Mouse (Mus musculus) mature B cell (primary cell): ENCODE data around the gene Ccdc102a.
"Not testable (repeated sequence)": the region's sequence is repeated elsewhere in the genome, so short reads cannot be mapped to it uniquely, and the experiment has no call there.

Source experiments
- in situ Hi-C: fragments of 300-500 bp; cut with MboI; formaldehyde crosslinking; loops from 2 replicates; pipeline ENCODE4 v1.14.3; 2019

Ccdc102a gene

DNA sequence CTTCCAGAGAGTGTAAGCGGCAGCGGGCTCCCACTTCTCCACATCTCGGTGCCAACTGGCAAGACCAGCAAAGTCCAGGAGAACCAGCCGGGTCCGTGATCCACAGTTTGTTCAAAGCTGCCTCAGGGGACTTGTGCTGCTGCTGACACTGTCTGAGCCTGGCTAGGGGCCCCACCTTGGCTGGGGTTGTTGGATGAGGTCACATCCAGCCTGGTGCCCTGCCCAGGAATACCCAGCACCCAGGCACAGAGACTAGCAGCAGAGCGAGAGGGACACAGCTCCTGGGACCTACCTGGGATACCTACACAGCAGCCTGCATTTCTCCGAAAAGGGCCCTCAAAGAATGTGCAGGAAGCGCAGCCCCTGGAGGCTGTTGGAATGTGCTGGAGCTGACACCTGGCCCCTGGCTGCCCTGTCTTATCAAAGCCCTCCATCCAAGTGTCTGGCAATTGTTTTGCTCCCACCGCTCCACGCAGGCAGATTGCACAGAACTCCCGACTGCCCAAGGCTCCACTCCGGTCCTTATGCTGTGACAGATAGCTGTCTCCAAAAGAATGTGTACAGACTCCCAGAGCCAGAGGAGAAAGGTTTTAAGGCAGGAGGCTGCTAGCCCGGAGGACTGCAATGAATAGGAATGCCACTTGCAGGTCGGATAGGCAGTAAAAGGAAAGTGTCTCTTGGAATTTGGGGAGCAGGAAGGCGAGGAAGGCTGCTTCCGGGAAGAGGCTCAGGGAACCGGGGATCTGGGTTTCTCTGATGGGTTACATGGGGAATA is 42.6 kb downstream of the Ccdc102a start:
- in situ Hi-C loops: no loop called here

DNA sequence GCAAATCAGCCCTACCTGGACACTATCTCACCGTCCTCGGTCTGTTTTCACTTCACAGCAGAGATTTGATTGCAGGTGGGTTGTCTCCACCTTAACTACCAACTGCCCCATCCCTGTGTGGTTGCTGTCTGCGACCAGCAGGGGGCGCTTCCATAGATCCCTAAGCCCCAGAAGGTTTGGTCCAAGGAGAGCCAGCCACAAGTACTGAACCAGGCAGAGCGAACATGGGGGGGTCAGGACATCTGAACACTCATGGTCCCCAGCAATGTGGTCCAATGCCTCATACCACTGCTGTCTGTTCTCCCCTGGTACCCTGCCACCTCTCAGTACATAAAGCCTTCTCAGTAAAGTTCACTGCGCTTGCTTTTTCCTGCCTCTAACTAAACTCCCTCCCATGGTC is 43.5 kb downstream of the Ccdc102a start:
- in situ Hi-C loops: no loop called here

DNA sequence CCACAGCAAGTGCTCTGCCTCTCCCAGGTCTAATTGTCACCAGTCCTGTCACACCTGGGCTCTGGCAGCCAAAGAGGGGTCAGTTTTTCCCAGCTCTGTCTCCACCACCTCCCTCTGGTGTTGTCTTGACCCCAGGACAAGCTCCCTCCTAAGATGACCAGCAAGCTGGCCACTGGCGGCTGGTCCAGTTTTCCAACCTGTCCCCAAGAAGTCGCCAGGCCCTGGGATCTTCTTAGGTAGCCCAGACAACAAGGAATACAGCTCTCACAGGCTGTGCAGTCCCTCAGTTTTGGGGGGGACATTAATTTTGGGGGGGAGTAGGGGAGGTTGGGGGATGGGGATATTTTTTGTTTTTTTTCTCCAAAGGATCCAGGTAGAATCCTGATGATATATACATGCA is 45.3 kb downstream of the Ccdc102a start:
- in situ Hi-C loops: no loop called here

DNA sequence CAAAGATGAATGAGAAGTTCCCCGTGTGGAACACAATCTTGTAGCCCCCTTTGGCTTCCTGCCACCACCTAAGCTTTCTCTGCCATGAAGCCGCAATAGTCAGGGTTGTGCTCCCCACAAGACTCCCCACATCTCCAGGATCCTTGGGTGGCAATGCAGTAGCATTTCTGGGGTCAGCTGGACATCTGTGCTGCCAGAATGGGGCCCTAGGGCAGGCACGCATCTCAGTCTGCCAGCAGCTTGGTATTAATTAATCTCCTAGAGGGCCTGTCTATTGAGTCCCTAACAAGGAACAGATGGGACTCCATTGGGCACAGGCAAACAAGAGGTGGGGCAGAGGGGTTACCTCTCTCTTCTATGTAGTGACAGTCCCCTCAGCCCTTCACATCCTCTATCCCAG is 45.7 kb downstream of the Ccdc102a start:
- in situ Hi-C loops: no loop called here

DNA sequence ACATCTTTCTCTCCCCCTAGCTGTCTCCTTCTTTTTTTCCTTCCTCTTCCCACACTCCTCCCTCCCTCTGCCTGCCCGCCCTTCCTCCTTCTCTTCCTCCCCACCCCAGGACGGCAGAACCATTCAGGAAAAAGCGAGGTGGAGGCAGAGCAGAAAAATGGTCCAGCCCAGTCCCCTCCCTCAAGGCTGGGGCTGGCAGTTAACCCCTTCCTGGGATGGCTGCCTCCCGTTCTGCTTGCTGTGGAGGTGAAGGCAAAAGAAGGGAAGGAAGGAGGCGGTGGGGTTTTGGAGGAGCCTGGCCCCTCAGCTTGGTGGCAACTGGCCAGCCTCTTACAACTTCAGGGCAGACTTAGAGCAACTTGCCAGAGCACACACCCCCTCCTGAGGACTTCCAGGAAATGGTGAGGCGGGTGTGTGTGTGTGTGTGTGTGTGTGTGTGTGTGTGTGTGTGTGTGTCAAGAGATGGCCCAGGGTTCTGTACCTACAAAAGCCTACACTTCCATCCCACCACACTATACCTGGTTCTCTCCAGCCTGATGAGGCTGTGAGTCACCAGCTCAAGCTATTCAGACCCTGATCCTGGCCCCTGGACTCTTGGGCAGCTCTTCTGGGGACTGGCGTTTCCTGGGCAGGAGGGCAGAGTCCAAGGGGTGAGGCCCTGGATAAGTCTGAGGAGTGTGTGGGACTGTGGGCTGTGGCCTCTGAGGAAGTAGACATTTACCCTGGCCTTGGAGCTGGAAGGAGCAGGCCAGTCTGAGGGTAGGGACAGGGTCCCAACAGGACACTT is 46.6 kb downstream of the Ccdc102a start:
- in situ Hi-C loops: no loop called here

DNA sequence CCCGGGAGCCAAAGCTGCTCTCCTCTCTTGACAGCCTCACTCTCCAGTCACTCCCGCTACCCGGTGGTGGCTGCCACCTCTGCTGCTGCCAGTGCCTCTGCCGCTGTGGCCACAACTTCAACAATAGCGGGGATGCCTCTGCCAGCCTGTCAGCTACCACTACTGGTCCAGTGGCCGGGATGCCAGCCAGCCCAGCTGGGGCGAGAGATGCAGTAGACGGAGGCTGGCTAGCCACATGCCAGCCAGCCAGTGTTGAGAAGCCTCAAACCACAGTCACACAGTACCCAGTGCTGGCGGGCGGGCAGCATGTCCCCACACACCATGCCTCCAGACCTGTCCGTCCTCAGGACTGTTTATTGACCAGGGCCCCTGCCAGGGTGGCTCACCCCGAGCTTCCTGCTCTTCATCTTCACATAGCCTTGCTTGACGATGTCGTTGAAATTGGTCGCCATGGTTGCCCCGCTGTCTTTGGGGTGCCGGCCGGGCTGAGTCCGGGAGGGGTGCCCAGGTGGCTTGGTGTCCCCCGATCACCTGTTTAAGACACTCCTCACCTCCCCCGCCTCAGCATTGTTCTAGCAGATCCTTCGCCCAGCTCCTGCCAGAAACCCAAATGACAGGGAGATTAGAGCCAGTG is 47.3 kb downstream of the Ccdc102a start:
- in situ Hi-C loops: no loop called here

DNA sequence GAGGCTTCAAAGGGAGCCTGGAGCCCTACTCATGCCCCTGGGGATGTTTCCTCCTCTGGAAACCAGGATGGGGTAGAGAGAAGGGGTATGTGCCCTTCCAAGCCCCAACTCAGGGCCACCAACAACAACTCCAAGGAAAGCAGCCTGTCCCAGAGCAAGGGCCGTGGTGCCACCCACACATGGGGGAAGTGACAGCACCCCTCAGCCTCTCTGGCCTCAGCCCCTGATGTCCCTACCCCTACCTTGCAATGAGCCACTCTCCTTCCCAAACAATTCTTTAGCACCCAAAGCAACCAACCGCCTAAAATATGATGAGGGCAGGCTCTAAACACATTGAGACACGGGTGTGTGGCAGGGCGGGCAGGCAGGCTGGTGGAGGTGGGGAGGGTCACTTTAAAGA is 47.9 kb downstream of the Ccdc102a start:
- in situ Hi-C loops: no loop called here

DNA sequence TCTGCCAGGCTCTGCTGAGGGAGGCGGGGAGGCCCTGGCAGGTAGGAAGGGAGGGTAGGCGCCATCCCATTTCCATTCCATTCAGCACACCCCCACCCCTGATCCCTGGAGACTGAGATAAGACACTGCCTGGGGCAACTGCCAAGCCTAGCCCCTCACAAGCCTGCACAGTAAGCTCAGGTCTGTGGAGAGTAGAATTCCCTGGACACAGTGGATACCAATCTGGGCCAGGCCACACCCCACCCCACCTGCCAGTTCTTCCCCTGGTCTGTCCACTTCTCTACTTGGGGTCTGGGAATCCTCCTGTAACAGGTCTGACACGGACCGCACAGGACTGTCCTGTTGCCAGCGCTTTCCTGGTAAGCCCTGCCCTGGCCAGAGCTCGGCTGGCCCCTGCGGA is 48.8 kb downstream of the Ccdc102a start:
- in situ Hi-C loops: no loop called here

DNA sequence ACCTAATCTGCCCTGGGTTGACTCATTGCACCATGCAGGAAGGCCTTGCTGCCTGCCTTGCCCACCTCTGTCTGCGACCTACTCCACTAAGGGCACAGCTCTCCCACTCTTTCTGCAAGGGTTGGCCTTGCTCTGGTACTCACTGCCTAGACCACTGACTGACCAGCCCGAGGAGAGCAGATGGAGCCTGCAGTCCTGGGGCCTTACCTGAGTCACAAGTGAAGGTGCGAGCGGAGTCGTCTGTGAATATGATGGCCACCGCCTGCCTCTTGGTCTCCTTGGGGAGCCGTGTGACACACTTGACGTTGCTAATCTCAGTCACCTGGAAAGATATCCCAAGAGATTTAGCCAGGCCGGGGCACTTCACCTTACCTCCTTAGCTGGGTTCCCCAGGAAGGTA is 51.0 kb downstream of the Ccdc102a start:
- in situ Hi-C loops: no loop called here

DNA sequence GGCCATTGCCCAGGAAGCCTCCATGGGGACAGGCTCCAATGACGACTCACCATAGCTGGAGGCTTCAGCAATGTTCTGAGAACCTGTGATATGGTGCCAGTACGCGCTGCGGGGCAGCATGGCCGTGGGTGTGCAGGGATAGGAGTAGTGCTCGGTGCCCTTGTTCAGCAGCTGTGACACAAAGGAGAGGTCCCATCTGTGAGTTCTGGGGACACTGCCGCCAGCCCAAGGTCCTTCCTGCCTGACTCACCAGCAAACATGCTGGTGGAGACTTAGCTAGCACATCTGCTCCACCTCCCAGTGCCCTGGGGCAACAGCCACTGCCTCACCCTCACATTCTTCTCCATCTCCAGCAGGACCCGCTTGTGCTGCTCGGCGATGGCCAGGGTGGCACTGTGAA is 52.6 kb downstream of the Ccdc102a start:
- in situ Hi-C loops: no loop called here

DNA sequence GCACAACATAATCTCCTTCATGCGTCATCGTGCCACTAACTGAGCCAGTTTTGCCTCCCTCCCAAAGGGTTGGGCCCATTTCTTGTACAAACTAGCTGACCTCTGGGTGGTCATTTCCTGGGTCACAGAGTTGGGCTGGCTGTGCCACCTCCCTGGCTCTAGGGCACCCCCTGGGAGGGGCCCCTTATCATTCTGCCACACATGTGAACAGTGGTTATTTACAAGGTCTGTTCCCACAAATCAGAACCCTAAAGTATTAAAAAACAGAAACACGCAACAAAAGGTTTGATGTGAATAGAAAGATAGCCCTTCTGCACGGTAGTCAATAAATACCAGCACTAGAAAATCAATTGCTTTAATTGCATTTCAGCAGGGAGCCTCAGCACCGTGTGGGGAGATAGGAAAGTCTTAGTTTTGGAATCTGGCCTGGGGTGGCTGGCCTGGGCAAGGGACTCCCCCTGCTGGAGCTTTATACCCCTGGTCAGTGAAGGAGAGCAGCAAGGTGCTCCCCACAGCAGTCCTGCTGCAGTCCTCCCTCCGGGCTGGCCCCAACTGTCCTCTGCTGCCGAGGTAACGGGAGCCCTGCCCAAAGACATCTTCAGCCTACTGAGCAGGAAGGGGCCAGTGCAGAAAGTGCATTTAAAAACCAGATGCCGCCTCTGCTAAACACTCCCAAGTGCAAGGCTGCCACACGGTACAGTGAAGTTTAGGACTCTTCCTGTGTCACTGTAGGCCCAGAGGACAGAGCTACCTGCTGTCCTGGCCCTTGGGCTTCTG is 53.8 kb downstream of the Ccdc102a start:
- in situ Hi-C loops: no loop called here

DNA sequence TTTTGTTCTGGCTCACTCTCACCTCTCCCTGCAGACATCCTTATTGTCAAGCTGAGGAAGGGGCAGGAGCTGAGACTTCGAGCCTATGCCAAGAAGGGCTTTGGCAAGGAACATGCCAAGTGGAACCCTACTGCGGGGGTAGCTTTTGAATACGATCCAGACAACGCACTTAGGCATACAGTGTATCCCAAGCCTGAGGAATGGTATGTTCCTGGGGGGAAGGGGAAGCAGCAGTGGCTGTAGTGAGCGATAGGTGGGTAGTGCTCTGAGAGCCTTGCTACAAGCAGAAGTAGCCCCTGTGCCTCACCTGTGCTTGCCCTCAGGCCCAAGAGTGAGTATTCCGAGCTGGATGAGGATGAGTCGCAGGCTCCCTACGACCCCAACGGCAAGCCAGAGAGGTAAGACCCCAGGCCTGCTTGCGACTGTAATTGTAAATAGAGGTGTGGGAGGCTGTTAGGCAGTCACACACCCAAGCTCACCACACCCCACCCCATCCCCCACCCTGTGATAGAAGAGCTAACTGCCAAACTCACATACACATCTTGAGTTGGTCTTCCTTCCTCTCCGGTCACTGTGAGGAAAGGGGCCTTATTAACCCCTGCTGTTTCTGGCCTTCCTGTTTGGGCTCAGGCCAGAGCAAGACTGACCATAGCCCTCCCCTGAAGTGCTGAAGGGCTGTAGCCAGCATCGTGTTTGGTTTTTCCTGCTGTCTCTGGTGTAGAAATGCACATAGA is 55.2 kb downstream of the Ccdc102a start:
- in situ Hi-C loops: no loop called here

DNA sequence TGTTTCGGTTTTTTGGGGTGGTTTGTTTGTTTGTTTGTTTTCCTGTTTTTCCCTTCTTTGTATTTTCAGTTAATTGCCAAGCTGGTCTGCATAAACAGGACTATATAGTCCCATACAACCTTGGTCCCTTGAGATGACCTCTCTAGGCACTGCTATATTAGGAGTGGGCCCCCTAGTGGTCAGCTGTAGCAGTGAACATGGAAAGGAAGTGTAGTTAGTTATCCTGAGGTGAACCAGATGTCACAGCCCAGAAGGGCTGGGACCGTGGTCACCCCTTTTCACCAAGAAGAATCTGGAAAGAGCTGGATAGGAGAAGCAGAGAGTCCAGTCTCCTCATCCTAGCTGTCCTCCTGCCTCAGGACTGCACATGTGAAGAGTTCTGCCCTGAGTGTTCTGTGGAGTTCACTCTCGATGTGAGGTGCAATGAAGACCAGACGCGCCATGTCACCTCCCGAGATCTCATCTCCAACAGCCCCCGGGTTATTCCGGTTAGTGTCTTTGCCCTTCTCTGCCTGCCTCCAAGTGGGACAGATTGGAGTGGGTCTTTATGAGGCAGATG is 56.5 kb downstream of the Ccdc102a start:
- in situ Hi-C loops: no loop called here

DNA sequence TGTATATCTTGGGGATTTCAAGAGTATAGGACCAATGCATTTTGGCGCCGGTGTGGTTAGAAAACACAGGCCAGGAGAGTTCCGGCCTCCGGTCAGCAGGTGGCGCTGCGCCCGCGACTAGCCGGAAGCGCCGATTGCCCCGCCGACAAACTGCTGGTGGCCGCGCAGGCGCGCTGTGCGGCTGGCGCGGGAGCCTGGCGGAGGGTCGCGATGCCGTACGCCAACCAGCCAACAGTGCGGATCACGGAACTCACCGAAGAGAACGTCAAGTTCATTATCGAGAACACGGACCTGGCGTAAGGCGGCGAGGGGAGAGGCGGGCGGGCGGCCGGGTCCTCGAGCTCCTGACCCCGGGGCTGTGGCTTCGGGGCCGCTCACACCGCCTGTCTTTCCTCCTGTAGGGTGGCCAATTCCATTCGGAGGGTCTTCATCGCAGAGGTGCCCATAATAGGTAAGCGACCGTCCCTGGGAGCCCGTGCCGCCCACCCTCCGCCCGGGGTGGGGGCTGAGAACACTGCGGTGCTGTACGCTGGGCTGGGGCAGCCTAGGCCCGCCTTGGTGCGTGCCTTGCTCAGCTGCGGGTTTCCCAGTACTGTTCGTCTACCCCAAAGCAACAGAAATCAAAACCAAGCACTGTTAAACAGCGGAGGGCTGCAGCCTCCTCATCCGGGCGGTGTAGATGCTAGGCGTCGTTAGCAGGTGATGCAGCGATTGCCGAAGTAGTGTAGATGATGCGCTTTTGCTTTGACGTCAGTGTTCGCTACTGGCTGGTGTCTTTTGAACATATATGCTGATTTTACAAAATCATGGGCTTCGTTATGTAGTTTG is 60.3 kb downstream of the Ccdc102a start, which contains the start of gene Polr2c:
TSS of gene Polr2c (plus strand) at position 105 of the 828 bp plus-strand sequence.
- in situ Hi-C loops: no loop called here

DNA sequence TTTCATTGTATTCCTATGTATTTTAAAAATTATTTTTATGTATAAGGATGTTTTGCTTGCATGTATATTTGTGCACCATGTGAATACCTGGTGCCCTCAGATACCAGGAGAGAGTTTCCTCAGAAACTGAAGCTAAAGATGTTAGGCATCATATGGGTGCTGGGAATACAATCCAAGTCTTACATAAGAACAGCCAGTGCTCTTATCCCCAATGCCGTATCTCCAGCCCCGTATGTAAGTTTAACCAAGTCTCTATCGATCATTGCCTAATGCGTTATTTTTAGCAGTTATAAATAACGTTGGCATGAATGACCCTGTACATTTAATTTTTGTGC is 60.9 kb downstream of the Ccdc102a start:
- in situ Hi-C loops: no loop called here

DNA sequence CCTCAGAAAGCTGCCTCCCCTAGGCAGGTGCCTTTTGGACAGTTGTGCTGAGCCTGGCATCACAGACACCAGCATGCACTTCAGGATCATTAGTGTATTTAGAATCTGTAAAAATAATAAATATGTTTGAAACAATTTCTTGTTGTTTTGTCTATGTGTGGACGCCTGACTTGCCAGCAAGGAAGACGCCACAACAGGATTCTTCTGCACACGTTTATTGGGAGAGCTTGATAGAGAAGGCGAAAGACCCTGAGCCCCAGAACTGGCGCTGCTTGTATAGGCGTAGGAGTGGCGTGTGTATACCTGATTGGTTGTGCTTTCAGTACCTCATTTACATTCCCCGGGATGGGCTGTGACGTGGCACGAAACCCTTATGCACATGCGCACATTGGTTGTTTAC is 63.1 kb downstream of the Ccdc102a start:
- in situ Hi-C loops: not testable (repeated sequence)
